Mouse (Mus musculus): ENCODE data around the gene Dxo. TPM values are rescaled to one million over a fixed set of nuclear protein-coding genes. Genes with fewer than 3 reads are reported as not detected.

The Dxo gene
- polyA plus RNA-seq, 1 experiment from 2014 or later = 73.2 TPM

DNA sequence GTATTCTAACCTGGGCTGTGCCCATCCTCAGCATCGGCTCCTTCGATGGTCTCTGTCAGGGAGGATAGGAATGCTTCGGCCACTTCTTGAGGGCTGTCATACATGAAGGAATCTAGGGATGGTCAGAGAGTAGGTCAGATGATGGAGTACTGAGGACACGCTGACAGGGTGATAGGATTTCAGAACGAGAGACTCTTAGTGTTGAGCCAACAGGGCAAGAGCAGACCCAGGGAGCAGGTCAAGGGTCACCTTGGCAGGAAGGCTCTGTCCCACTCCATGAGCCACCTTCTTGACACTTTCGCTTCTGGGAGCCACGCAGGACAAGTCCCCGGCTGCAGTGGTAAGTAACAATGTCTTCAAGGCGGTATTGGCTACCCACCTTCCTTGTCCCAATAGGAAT lies 23.7 kb downstream of the Dxo start:
- Histone ChIP-seq H3K27ac (ENCODE audit: low read length) (no peak overlapping the region), H3K4me2 (ENCODE audit: low read length) (no peak overlapping the region), H3K27me3 (ENCODE audit: control insufficient read depth, insufficient read depth, low read depth, low read length) (no peaks in the 10 kb centered on the region), H3K4me3 (ENCODE audit: low read depth, low read length) (no peak overlapping the region), H3K4me1 (ENCODE audit: control insufficient read depth, insufficient read depth, low read length) (no peaks in the 10 kb centered on the region), H3K9ac (ENCODE audit: low read depth, low read length) (no peak overlapping the region), H3K36me3 (ENCODE audit: control insufficient read depth, insufficient read depth, low read length) (peaks cover 8% of the 10 kb centered on the region), H3K9me3 (replicated peaks; ENCODE audit: control insufficient read depth, low read length, poor library complexity, severe bottlenecking) (no peaks in the 10 kb centered on the region)
- 89% methylated on average over 9 of the region's 9 CpGs for WGBS
- no peak for ATAC-seq

DNA sequence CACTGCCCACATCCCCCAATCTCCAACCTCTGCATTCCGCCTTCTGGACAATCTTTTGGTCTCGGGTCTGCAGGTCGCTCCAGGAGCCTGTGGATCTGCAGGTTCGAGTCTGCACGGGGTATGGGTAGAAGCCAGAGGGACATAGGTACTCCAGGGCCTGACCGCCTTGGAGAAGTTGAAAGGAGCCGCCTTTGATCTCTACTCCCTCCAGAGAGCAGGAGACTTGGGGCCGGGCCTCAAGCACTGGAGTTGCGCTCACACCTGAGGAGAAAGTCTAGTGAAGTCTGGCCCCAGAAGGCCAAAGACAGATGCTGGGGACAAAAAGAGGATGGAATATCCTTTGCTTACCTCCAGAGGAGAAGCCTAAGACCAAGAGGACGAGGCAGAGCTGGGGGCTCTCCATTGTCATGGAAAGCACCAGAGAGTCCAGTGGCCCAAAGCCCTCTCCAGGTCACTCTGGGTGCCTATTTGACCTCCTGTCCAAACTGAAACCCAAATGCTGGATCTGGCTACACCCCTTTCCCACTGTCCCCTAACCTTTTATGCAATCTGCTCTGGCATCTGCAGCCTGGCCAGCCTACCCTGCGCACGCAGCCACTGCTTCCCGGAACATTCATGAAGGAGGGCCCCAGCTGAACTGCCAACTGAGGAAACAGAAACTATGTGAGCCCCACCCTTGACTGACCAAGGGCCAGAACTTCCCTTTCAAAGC lies 25.0 kb downstream of the Dxo start:
- Histone ChIP-seq H3K9ac (ENCODE audit: low read depth, low read length) (no peak overlapping the region), H3K4me2 (ENCODE audit: low read length) (no peak overlapping the region), H3K9me3 (replicated peaks; ENCODE audit: control insufficient read depth, low read length, poor library complexity, severe bottlenecking) (no peaks in the 10 kb centered on the region), H3K27me3 (ENCODE audit: control insufficient read depth, insufficient read depth, low read depth, low read length) (no peaks in the 10 kb centered on the region), H3K4me1 (ENCODE audit: control insufficient read depth, insufficient read depth, low read length) (no peaks in the 10 kb centered on the region), H3K4me3 (ENCODE audit: low read depth, low read length) (no peak overlapping the region), H3K27ac (ENCODE audit: low read length) (no peak overlapping the region), H3K36me3 (ENCODE audit: control insufficient read depth, insufficient read depth, low read length) (0 out of 2 replicates have a peak, but pooled peaks cover 2% of the 10 kb centered on the region)
- no peak for ATAC-seq
- WGBS = 76% methylated on average over 13 of the region's 13 CpGs

DNA sequence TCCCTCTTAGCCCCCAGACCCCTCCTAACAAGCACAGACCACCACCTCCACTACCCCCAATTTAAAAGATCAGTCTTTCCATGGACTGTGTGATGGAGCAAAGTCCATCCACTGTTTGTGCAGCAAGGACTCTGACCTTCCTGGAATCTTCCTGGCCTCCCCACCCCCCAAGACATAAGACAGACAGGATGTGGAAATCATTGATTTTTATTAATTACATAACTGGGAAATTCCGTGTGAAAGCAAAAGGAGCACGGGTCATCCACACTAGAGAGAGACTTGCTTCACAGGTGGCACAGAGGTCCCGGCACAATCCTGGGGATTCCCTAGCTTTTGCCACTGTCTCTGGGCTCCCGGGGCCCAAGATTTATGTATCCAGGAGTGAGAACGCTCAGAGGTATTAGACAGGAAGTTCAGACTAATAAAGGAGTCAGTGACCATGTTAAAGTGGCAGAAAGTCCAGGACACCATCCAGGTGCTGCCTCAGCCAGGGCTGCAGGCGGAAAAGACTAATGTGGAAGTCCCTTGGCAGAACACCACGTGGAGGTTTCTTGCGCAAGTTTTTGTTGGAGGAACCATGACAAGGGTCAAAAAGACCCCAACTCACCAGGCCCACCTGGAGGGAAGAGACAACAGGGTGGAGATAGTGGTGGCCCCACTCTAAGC lies 25.7 kb downstream of the Dxo start, which contains the start of gene Cfb:
TSS of gene Cfb (minus strand) at position 103 of the 666 bp plus-strand sequence.
- Histone ChIP-seq H3K4me2 (ENCODE audit: low read length) (no peak within 1 kb of the TSS), H3K4me3 (ENCODE audit: low read depth, low read length) (no peak within 1 kb of the TSS), H3K36me3 (ENCODE audit: control insufficient read depth, insufficient read depth, low read length) (0 out of 2 replicates have a peak, but pooled peaks cover 2% of the 10 kb centered on the region), H3K9me3 (replicated peaks; ENCODE audit: control insufficient read depth, low read length, poor library complexity, severe bottlenecking) (no peaks in the 10 kb centered on the region), H3K27me3 (ENCODE audit: control insufficient read depth, insufficient read depth, low read depth, low read length) (no peaks in the 10 kb centered on the region), H3K4me1 (ENCODE audit: control insufficient read depth, insufficient read depth, low read length) (no peaks in the 10 kb centered on the region), H3K9ac (ENCODE audit: low read depth, low read length) (no peak within 1 kb of the TSS), H3K27ac (ENCODE audit: low read length) (no peak within 1 kb of the TSS)
- 74% methylated on average over 8 of the region's 8 CpGs for WGBS
- no peak for ATAC-seq

DNA sequence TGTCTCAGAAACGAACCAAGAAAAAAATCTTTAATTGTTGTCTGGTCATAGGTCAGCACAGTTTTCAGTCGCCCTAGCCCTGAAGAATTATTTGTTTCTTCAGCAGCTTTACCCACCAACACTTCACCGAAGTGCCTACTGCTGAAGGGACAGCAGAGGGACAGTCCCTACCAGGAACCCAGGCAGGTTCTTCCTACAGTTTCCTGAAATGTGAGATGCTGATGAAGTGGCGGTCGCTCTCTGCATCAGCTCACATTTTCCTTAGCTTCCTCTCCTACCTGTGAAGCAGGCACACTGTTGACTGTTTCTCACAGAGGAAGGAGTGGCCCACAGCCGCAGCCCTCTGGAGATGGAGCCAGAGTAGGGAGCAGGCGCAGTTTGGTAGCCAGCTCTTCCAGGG lies 29.2 kb downstream of the Dxo start:
- H3K9me3 ChIP-seq (replicated peaks; ENCODE audit: control insufficient read depth, low read length, poor library complexity, severe bottlenecking) = no peaks in the 10 kb centered on the region
- H3K4me3 ChIP-seq (ENCODE audit: low read depth, low read length) = no peak overlapping the region
- no peak overlapping the region for H3K27ac ChIP-seq (ENCODE audit: low read length)
- H3K27me3 ChIP-seq (ENCODE audit: control insufficient read depth, insufficient read depth, low read depth, low read length) = no peaks in the 10 kb centered on the region
- no peaks in the 10 kb centered on the region for H3K36me3 ChIP-seq (ENCODE audit: control insufficient read depth, insufficient read depth, low read length)
- no peaks in the 10 kb centered on the region for H3K4me1 ChIP-seq (ENCODE audit: control insufficient read depth, insufficient read depth, low read length)
- H3K4me2 ChIP-seq (ENCODE audit: low read length) = no peak overlapping the region
- 70% methylated on average over 7 of the region's 7 CpGs for WGBS
- no peak for ATAC-seq
- H3K9ac ChIP-seq (ENCODE audit: low read depth, low read length) = no peak overlapping the region

DNA sequence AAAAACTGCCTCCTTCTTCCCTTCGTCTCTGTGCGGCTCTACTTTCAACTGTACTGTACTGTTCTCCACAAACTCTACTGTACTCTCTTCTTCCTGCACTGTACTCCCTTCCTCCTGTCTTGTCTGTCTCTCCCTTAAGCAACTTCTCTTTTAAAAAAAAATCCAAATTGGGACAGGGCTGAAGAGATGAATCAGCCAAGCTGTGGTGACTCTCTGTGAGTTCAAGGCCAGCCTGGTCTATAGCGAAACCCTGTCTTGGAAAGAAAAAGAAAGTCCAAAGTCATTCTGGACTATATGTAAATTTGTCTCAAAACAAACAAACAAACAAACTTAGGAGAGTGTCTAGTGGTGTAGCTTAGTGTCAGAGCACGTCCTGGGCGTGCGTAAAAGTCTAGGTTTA lies 37.5 kb downstream of the Dxo start:
- WGBS = 96% methylated on average over 6 of the region's 6 CpGs
- no peak overlapping the region for H3K27ac ChIP-seq (ENCODE audit: low read length)
- no peaks in the 10 kb centered on the region for H3K4me1 ChIP-seq (ENCODE audit: control insufficient read depth, insufficient read depth, low read length)
- ATAC-seq = no peak
- H3K4me2 ChIP-seq (ENCODE audit: low read length) = no peak overlapping the region
- H3K4me3 ChIP-seq (ENCODE audit: low read depth, low read length) = no peak overlapping the region
- H3K36me3 ChIP-seq (ENCODE audit: control insufficient read depth, insufficient read depth, low read length) = no peaks in the 10 kb centered on the region
- no peak overlapping the region for H3K9ac ChIP-seq (ENCODE audit: low read depth, low read length)
- no peaks in the 10 kb centered on the region for H3K9me3 ChIP-seq (replicated peaks; ENCODE audit: control insufficient read depth, low read length, poor library complexity, severe bottlenecking)
- H3K27me3 ChIP-seq (ENCODE audit: control insufficient read depth, insufficient read depth, low read depth, low read length) = no peaks in the 10 kb centered on the region

DNA sequence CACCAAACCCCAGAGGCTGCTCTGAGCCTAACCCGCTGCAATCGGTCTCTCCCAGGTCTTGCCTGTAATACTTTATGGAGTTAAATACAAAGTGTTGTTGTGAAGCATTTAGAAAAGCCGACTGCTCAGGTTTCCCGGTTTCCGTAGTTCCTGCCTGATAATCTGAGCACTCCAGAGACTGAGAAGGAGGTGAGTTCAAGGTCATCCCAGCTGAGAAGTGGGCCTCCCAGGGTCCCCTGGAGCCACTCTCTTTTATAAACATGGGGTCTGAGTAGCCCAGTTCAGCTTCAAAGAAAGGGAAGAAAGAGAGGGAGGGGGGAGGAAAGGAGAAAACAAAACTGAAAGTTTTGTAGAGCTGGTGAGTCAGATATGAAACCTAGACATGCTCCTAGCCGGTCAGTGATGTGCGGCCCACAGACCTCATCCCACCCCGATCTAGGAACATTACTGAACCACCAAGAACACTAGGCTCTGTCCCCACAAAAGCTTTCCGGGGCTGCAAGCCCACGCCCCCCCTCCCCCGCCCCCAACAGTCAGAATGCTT lies 42.6 kb downstream of the Dxo start, which contains the start of gene Zbtb12:
TSS of gene Zbtb12 (plus strand) at position 148 of the 544 bp plus-strand sequence.
- 70% methylated on average over 11 of the region's 11 CpGs for WGBS
- Histone ChIP-seq H3K9ac (ENCODE audit: low read depth, low read length) (no peak within 1 kb of the TSS), H3K36me3 (ENCODE audit: control insufficient read depth, insufficient read depth, low read length) (no peaks in the 10 kb centered on the region), H3K4me2 (ENCODE audit: low read length) (no peak within 1 kb of the TSS), H3K9me3 (replicated peaks; ENCODE audit: control insufficient read depth, low read length, poor library complexity, severe bottlenecking) (no peaks in the 10 kb centered on the region), H3K27ac (ENCODE audit: low read length) (no peak within 1 kb of the TSS), H3K27me3 (ENCODE audit: control insufficient read depth, insufficient read depth, low read depth, low read length) (peaks cover 4% of the 10 kb centered on the region; the same call in 1 of the 2 replicates), H3K4me1 (ENCODE audit: control insufficient read depth, insufficient read depth, low read length) (no peaks in the 10 kb centered on the region), H3K4me3 (ENCODE audit: low read depth, low read length) (no peak within 1 kb of the TSS)
- no peak for ATAC-seq

DNA sequence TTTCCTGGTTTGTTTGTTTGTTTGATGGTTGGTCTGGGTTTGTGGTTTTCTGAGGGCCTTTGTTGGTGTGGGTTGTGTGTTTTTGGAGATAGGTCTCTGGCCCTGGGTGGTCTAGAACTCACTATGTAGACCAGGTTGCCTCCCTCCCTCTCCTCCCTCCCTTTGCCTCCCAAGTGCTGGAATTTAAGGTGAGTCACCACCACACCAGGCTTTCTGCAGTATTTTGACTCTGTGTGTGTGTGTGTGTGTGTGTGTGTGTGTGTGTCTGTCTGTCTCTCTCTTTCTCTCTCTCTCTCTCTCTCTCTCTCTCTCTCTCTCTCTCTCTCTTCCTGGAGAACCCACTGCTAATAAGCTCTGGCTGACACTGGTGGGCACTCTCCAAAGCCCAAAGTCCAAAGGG lies 44.3 kb downstream of the Dxo start:
- Histone ChIP-seq H3K36me3 (ENCODE audit: control insufficient read depth, insufficient read depth, low read length) (no peaks in the 10 kb centered on the region), H3K27ac (ENCODE audit: low read length) (no peak overlapping the region), H3K9me3 (replicated peaks; ENCODE audit: control insufficient read depth, low read length, poor library complexity, severe bottlenecking) (no peaks in the 10 kb centered on the region), H3K4me2 (ENCODE audit: low read length) (no peak overlapping the region), H3K4me3 (ENCODE audit: low read depth, low read length) (no peak overlapping the region), H3K4me1 (ENCODE audit: control insufficient read depth, insufficient read depth, low read length) (no peaks in the 10 kb centered on the region), H3K27me3 (ENCODE audit: control insufficient read depth, insufficient read depth, low read depth, low read length) (peaks cover 4% of the 10 kb centered on the region; the same call in 1 of the 2 replicates), H3K9ac (ENCODE audit: low read depth, low read length) (no peak overlapping the region)
- no peak for ATAC-seq

DNA sequence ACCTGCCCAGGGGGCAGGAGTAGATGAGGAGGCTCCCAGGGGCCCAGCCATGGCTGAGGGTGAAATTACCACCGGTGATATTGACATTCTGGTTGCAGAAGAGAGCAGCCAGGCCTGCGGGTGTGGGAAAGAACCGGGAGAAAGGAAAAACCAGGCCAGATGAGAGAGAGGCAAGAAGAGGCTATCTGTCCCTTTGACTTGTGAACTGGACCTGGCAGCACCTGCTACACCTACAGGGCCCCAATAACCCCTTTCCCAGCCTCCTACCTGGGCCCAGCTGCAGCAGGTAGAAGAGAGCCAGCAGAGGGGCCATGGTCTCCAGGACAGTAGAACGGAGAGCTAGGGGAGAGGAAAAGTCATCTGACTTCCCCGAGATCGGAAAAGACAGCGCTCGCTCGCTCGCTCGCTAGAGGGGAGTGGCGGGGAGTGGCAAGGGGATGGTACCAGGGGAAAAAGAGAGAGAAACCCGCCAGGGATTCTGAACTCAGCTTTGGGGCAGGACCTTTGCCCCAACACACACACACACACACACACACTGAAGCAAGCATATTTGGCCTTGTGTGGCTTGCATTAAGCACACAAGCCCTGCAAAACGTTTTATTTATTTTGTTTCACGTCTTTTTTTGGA lies 45.0 kb downstream of the Dxo start, which contains the start of gene Gm20547:
TSS of gene Gm20547 (minus strand) at position 360 of the 628 bp plus-strand sequence.
- no peak within 1 kb of the TSS for H3K9ac ChIP-seq (ENCODE audit: low read depth, low read length)
- H3K9me3 ChIP-seq (replicated peaks; ENCODE audit: control insufficient read depth, low read length, poor library complexity, severe bottlenecking) = no peaks in the 10 kb centered on the region
- H3K4me3 ChIP-seq (ENCODE audit: low read depth, low read length) = no peak within 1 kb of the TSS
- H3K36me3 ChIP-seq (ENCODE audit: control insufficient read depth, insufficient read depth, low read length) = no peaks in the 10 kb centered on the region
- H3K4me2 ChIP-seq (ENCODE audit: low read length) = no peak within 1 kb of the TSS
- H3K4me1 ChIP-seq (ENCODE audit: control insufficient read depth, insufficient read depth, low read length) = no peaks in the 10 kb centered on the region
- WGBS = 7% methylated on average over 15 of the region's 15 CpGs
- no peak for ATAC-seq
- H3K27ac ChIP-seq (ENCODE audit: low read length) = no peak within 1 kb of the TSS
- peaks cover 4% of the 10 kb centered on the region; the same call in 1 of the 2 replicates for H3K27me3 ChIP-seq (ENCODE audit: control insufficient read depth, insufficient read depth, low read depth, low read length)

All from midbrain, embryonic 16.5 days (tissue).